Mouse (Mus musculus) midbrain, embryonic 13.5 days (tissue): Measurements from ENCODE around the gene Cbl. TPM values are rescaled to one million over a fixed set of nuclear protein-coding genes. Genes with fewer than 3 reads are reported as not detected.
A peak's percentile ranks its signal among the peaks of the same experiment; 100 is the strongest.

Experiments used
- ATAC-seq: fragments of 200-750 bp; cut with Nextera tagmentation; 2 replicates; pipeline ENCODE4 v1.8.0; 2017; ENCODE audit warnings: mild to moderate bottlenecking, moderate TSS enrichment, moderate library complexity
- H3K27ac ChIP-seq: fragments of 300-500 bp; sonication (generic); 2 replicates; pipeline ENCODE4 v1.5.1; 2015; ENCODE audit warnings: inconsistent platforms, mild to moderate bottlenecking, moderate library complexity
- H3K27me3 ChIP-seq: fragments of 300-500 bp; sonication (generic); 2 replicates; pipeline ENCODE4 v1.6.1; 2015; ENCODE audit warnings: mild to moderate bottlenecking, inconsistent platforms
- H3K36me3 ChIP-seq: fragments of 300-500 bp; sonication (generic); 2 replicates; pipeline ENCODE4 v1.6.1; 2015; ENCODE audit warnings: mild to moderate bottlenecking, inconsistent platforms
- H3K4me1 ChIP-seq: fragments of 300-500 bp; sonication (generic); replicated peaks from 2 replicates; pipeline ENCODE4 v1.6.1; 2015; ENCODE audit warnings: inconsistent platforms
- H3K4me2 ChIP-seq: fragments of 300-500 bp; sonication (generic); replicated peaks from 2 replicates; pipeline ENCODE4 v1.6.1; 2015; ENCODE audit warnings: moderate library complexity, mild to moderate bottlenecking, inconsistent platforms
- H3K4me3 ChIP-seq: fragments of 300-500 bp; sonication (generic); replicated peaks from 2 replicates; pipeline ENCODE4 v1.5.1; 2015; ENCODE audit warnings: mild to moderate bottlenecking, inconsistent platforms
- H3K9ac ChIP-seq: fragments of 300-500 bp; sonication (generic); replicated peaks from 2 replicates; pipeline ENCODE4 v1.6.1; 2015; ENCODE audit warnings: mild to moderate bottlenecking, inconsistent platforms
- H3K9me3 ChIP-seq: fragments of 300-500 bp; sonication (generic); 2 replicates; pipeline ENCODE4 v1.6.1; 2016; ENCODE audit warnings: mild to moderate bottlenecking, inconsistent platforms
- WGBS: fragments of 180-500 bp; shearing (Covaris S2); methylation state at CpG from one replicate; pipeline ENCODE4 v1.1.7; 2015; 5-methylcytosine and 5-hydroxymethylcytosine counted together
- polyA plus RNA-seq: library from polyadenylated mRNA; unstranded; fragments of >200 nt; fragmentation: Nextera tagmentation; extraction: Ambion mirVana; gene quantifications from 2 replicates; pipeline ENCODE4 v1.2.1, GENCODE M21; 2015

Cbl gene
- polyA plus RNA-seq, 1 experiment from 2014 or later: 28.5 TPM

GRCm38 (mm10) chr9:44093612-44094503 is 140.0 kb downstream of the Cbl start:
- Histone ChIP-seq H3K9me3 (no peaks in the 10 kb centered on the region), H3K4me2 (peak overlapping the region; percentile 48), H3K27ac (no peak overlapping the region), H3K36me3 (0 out of 2 replicates have a peak, but pooled peaks cover 4% of the 10 kb centered on the region), H3K9ac (0 out of 2 replicates have a peak overlapping the region, but pooled peaks have one; percentile 23), H3K27me3 (peaks cover 7% of the 10 kb centered on the region), H3K4me1 (peaks cover 18% of the 10 kb centered on the region), H3K4me3 (0 out of 2 replicates have a peak overlapping the region, but pooled peaks have one; percentile 18)
- WGBS: 29% methylated on average over 24 of the region's 24 CpGs
- ATAC-seq: peak; percentile 77

Other genes with a start within 250 kb of the Cbl start
- gene Thy1, start 190.7 kb downstream of the Cbl start, polyA plus RNA-seq: 0.30 and 0.52 TPM in 2 replicates
- gene Usp2, start 167.0 kb downstream of the Cbl start, polyA plus RNA-seq: 4.5 and 8.3 TPM in 2 replicates
- gene Mfrp, start 132.3 kb downstream of the Cbl start, polyA plus RNA-seq: 0.16 TPM in 1 of 2 replicates, not detected in the other
- gene C1qtnf5, start 126.8 kb downstream of the Cbl start, polyA plus RNA-seq: 1.9 and 2.5 TPM in 2 replicates
- gene Gm49380, start 120.5 kb downstream of the Cbl start, polyA plus RNA-seq: 0.24 and 0.36 TPM in 2 replicates
- 29.9 and 32.7 TPM in 2 replicates for gene Rnf26, start 120.5 kb downstream of the Cbl start, polyA plus RNA-seq
- 11.6 and 13.7 TPM in 2 replicates for gene Mcam, start 99.6 kb downstream of the Cbl start, polyA plus RNA-seq
- not detected in 2 replicates for gene Ccdc153, start 6.6 kb upstream of the Cbl start, polyA plus RNA-seq
- gene Pdzd3, start 17.4 kb upstream of the Cbl start, polyA plus RNA-seq: 0.48 and 0.64 TPM in 2 replicates
- gene Nlrx1, start 34.5 kb upstream of the Cbl start, polyA plus RNA-seq: 3.3 and 3.5 TPM in 2 replicates
- gene Abcg4, start 54.6 kb upstream of the Cbl start, polyA plus RNA-seq: 17.3 and 18.1 TPM in 2 replicates
- gene Hinfp, start 71.6 kb upstream of the Cbl start, polyA plus RNA-seq: 37.5 and 38.5 TPM in 2 replicates
- 23.0 and 27.3 TPM in 2 replicates for gene C2cd2l, start 86.2 kb upstream of the Cbl start, polyA plus RNA-seq
- 40.8 TPM in 2 replicates for gene Dpagt1, start 92.0 kb upstream of the Cbl start, polyA plus RNA-seq
- gene H2afx, start 100.6 kb upstream of the Cbl start, polyA plus RNA-seq: 193 and 209 TPM in 2 replicates
- gene Hmbs, start 110.2 kb upstream of the Cbl start, polyA plus RNA-seq: 72.3 and 72.9 TPM in 2 replicates
- 41.2 and 41.6 TPM in 2 replicates for gene Vps11, start 127.6 kb upstream of the Cbl start, polyA plus RNA-seq
- gene Hyou1, start 145.4 kb upstream of the Cbl start, polyA plus RNA-seq: 28.1 and 28.4 TPM in 2 replicates
- gene Slc37a4, start 162.8 kb upstream of the Cbl start, polyA plus RNA-seq: 34.7 and 35.9 TPM in 2 replicates
- gene Rps25, start 173.1 kb upstream of the Cbl start, polyA plus RNA-seq: 1,334 and 1,353 TPM in 2 replicates
- 357 and 364 TPM in 2 replicates for gene Trappc4, start 173.6 kb upstream of the Cbl start, polyA plus RNA-seq
- 36.7 and 40.7 TPM in 2 replicates for gene Ccdc84, start 184.5 kb upstream of the Cbl start, polyA plus RNA-seq
- not detected in 2 replicates for gene Foxr1, start 207.1 kb upstream of the Cbl start, polyA plus RNA-seq
- not detected in 2 replicates for gene Upk2, start 220.9 kb upstream of the Cbl start, polyA plus RNA-seq
- 8.0 and 9.2 TPM in 2 replicates for gene Bcl9l, start 248.8 kb upstream of the Cbl start, polyA plus RNA-seq